Mouse (Mus musculus) forebrain, embryonic 12.5 days (tissue): ENCODE results near the gene Btg4. TPM values are rescaled to one million over a fixed set of nuclear protein-coding genes. Genes with fewer than 3 reads are reported as not detected.

Experiments used
- ATAC-seq: fragments of 200-750 bp; cut with Nextera tagmentation; 2 replicates; pipeline ENCODE4 v1.8.0; 2017; ENCODE audit warnings: moderate TSS enrichment; ENCODE audit not compliant: low FRiP score
- H3K27ac ChIP-seq: fragments of 300-500 bp; sonication (generic); 2 replicates; pipeline ENCODE4 v1.5.1; 2016; ENCODE audit warnings: mild to moderate bottlenecking
- H3K27me3 ChIP-seq: fragments of 300-500 bp; sonication (generic); 2 replicates; pipeline ENCODE4 v1.6.1; 2016; ENCODE audit warnings: mild to moderate bottlenecking
- H3K36me3 ChIP-seq: fragments of 300-500 bp; sonication (generic); replicated peaks from 2 replicates; pipeline ENCODE4 v1.6.1; 2016; ENCODE audit warnings: mild to moderate bottlenecking
- H3K4me1 ChIP-seq: fragments of 300-500 bp; sonication (generic); 2 replicates; pipeline ENCODE4 v1.6.1; 2016
- H3K4me2 ChIP-seq: fragments of 300-500 bp; sonication (generic); 2 replicates; pipeline ENCODE4 v1.6.1; 2016; ENCODE audit warnings: mild to moderate bottlenecking, moderate library complexity
- H3K4me3 ChIP-seq: fragments of 300-500 bp; sonication (generic); replicated peaks from 2 replicates; pipeline ENCODE4 v1.5.1; 2016; ENCODE audit warnings: mild to moderate bottlenecking
- H3K9ac ChIP-seq: fragments of 300-500 bp; sonication (generic); 2 replicates; pipeline ENCODE4 v1.6.1; 2016; ENCODE audit warnings: mild to moderate bottlenecking
- H3K9me3 ChIP-seq: fragments of 300-500 bp; sonication (generic); 2 replicates; pipeline ENCODE4 v1.6.1; 2016
- WGBS: fragments of 180-500 bp; shearing (Covaris S2); methylation state at CpG from one replicate; pipeline ENCODE4 v1.1.7; 2016; 5-methylcytosine and 5-hydroxymethylcytosine counted together
- polyA plus RNA-seq: library from polyadenylated mRNA; unstranded; fragments of >200 nt; fragmentation: Nextera tagmentation; extraction: Ambion mirVana; gene quantifications from 2 replicates; pipeline ENCODE4 v1.2.1, GENCODE M21; 2016

Gene Btg4
- polyA plus RNA-seq, 1 experiment from 2014 or later, result not detected

DNA sequence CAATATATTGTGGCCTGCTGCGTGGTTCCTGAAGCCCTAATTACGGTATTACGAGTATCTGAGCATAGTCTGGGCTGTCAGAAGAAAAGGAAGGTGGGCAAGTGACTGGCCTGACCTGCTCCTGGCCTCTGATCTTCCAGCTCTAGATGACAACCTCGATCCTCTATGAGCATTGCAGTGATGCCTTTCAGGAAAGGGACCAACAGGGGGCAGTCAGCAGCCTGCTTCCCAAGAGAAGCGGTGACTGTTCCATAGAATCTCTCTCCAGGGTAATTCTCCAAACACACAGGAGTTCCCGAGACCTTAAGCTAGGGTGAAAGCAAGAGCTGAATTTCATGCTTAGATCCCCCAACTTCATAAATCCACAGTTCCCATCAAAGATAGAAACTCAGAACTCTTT is 83.5 kb downstream of the Btg4 start:
- no peak for ATAC-seq
- Histone ChIP-seq H3K27ac (no peak overlapping the region), H3K4me3 (no peak overlapping the region), H3K27me3 (0 out of 2 replicates have a peak, but pooled peaks cover 3% of the 10 kb centered on the region), H3K4me1 (no peaks in the 10 kb centered on the region), H3K36me3 (no peaks in the 10 kb centered on the region), H3K9ac (no peak overlapping the region), H3K4me2 (no peak overlapping the region), H3K9me3 (no peaks in the 10 kb centered on the region)
- WGBS, result 79% methylated on average over 6 of the region's 6 CpGs

GRCm38 (mm10) chr9:51146496-51146895 is 85.8 kb downstream of the Btg4 start:
- Histone ChIP-seq H3K4me3 (no peak overlapping the region), H3K4me1 (no peaks in the 10 kb centered on the region), H3K9ac (no peak overlapping the region), H3K9me3 (no peaks in the 10 kb centered on the region), H3K27me3 (0 out of 2 replicates have a peak, but pooled peaks cover 4% of the 10 kb centered on the region), H3K36me3 (no peaks in the 10 kb centered on the region), H3K4me2 (no peak overlapping the region), H3K27ac (no peak overlapping the region)
- ATAC-seq, result no peak
- 88% methylated on average over 4 of the region's 4 CpGs for WGBS

GRCm38 (mm10) chr9:51147294-51147693 is 86.6 kb downstream of the Btg4 start:
- no peak for ATAC-seq
- Histone ChIP-seq H3K36me3 (no peaks in the 10 kb centered on the region), H3K4me1 (peaks cover 5% of the 10 kb centered on the region; the same call in 1 of the 2 replicates), H3K9me3 (no peaks in the 10 kb centered on the region), H3K9ac (no peak overlapping the region), H3K4me2 (no peak overlapping the region), H3K27ac (no peak overlapping the region), H3K27me3 (0 out of 2 replicates have a peak, but pooled peaks cover 4% of the 10 kb centered on the region), H3K4me3 (no peak overlapping the region)
- 89% methylated on average over 5 of the region's 5 CpGs for WGBS

GRCm38 (mm10) chr9:51152079-51152752 is 91.5 kb downstream of the Btg4 start:
- no peak overlapping the region for H3K9ac ChIP-seq
- peak overlapping the region; percentile 2; the same call in 1 of the 2 replicates for H3K4me3 ChIP-seq
- no peak overlapping the region for H3K27ac ChIP-seq
- H3K27me3 ChIP-seq, result peaks cover 13% of the 10 kb centered on the region; the same call in 1 of the 2 replicates
- H3K4me1 ChIP-seq, result peaks cover 5% of the 10 kb centered on the region; the same call in 1 of the 2 replicates
- no peaks in the 10 kb centered on the region for H3K36me3 ChIP-seq
- peak; percentile 41; the same call in 1 of the 2 replicates for ATAC-seq
- H3K9me3 ChIP-seq, result no peaks in the 10 kb centered on the region
- 23% methylated on average over 13 of the region's 13 CpGs for WGBS
- peak overlapping the region; percentile 29 for H3K4me2 ChIP-seq

DNA sequence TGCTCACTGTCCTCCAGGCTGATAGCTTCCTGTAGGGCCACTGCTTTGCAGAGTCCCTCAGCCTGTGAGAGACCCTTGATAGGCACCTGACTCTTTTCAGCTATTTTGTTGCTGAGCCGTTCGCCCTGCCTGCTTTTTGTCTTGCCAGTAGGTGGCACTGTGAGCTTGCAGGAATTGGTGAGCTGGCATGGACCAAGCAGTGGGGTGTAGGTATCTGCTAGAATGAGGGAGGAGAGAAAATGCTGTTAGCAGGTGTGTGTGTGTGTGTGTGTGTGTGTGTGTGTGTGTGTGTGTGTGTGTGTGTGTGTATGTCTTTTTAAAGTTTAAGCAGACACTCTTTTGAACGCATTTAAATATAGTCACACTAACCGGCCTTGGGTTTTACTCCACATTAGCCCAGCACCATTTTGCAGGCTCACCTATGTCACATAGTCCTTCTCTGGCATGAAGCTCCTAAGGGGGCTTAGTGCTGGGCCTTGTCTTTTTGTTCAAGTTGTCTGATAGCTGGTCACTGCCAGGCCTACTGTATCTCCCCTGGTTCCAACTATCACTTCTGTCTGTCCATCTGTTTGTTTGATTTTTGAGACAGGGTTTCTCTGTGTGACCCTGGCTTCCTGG is 101.2 kb downstream of the Btg4 start:
- H3K36me3 ChIP-seq, result no peaks in the 10 kb centered on the region
- 32% methylated on average over 4 of the region's 4 CpGs for WGBS
- no peaks in the 10 kb centered on the region for H3K4me1 ChIP-seq
- H3K9me3 ChIP-seq, result no peaks in the 10 kb centered on the region
- no peak overlapping the region for H3K4me3 ChIP-seq
- no peak overlapping the region for H3K9ac ChIP-seq
- no peak overlapping the region for H3K27ac ChIP-seq
- peak; percentile 57; the same call in 1 of the 2 replicates for ATAC-seq
- H3K4me2 ChIP-seq, result no peak overlapping the region
- peaks cover 13% of the 10 kb centered on the region for H3K27me3 ChIP-seq

- peaks cover 13% of the 10 kb centered on the region for H3K27me3 ChIP-seq
- H3K36me3 ChIP-seq, result no peaks in the 10 kb centered on the region
- WGBS, result 87% methylated on average over 5 of the region's 5 CpGs
- no peaks in the 10 kb centered on the region; the same call in 1 of the 2 replicates for H3K4me1 ChIP-seq
- no peak overlapping the region for H3K9ac ChIP-seq
- H3K4me2 ChIP-seq, result no peak overlapping the region
- no peak for ATAC-seq
- no peaks in the 10 kb centered on the region for H3K9me3 ChIP-seq
- no peak overlapping the region for H3K4me3 ChIP-seq
- H3K27ac ChIP-seq, result no peak overlapping the region
Measured at GRCm38 (mm10) chr9:51163989-51164388, 103.3 kb downstream of the Btg4 start.

DNA sequence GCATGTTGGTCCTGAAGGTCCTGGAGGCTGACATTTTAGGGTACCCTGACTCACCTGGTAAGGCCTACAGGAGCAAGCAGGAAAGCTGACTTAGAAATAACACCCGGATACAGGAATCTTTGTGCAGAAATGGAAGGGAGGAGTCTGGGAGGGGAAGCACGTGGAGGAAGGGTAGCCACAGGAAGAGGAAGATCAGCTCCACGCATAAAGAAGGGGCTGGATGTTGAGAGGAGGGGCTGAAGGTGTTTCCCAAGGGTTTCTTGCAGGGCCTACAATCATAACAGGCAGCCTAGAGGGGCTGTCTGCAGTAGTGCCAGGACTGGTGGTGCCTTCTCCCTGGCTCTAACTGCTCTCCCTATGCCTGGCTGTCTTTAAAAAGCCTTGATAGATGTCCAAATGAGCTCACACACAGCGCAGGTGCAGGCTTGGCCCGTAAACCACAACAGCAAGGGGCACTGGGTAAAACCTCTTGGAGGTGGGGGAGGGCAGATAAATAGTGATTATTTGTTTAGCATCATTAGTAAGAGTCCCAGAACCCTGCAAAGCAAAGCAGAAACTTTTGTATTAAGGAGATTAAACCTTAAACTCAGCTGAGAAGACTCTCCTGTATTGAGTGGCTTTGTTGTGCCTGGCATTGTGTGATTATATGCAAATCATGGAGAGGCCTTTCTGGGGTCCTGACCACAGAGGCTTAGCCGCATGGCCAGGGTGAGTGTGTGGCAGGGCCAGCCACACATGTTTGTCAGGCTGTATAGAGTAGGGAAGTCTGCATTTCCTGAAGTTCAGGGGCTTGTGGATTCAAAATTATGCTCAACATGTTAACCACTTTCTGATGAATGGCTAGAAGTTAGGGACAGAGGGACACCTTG is 104.8 kb downstream of the Btg4 start, which contains the start of gene Gm32742:
Gm32742 (minus strand) TSS at position 206 of the 869 bp plus-strand sequence.
- Histone ChIP-seq H3K36me3 (no peaks in the 10 kb centered on the region), H3K4me2 (no peak within 1 kb of the TSS), H3K27ac (no peak within 1 kb of the TSS), H3K9me3 (no peaks in the 10 kb centered on the region), H3K9ac (no peak within 1 kb of the TSS), H3K27me3 (peaks cover 4% of the 10 kb centered on the region), H3K4me1 (no peaks in the 10 kb centered on the region; the same call in 1 of the 2 replicates), H3K4me3 (no peak within 1 kb of the TSS)
- no peak for ATAC-seq
- WGBS, result 37% methylated on average over 6 of the region's 6 CpGs

DNA sequence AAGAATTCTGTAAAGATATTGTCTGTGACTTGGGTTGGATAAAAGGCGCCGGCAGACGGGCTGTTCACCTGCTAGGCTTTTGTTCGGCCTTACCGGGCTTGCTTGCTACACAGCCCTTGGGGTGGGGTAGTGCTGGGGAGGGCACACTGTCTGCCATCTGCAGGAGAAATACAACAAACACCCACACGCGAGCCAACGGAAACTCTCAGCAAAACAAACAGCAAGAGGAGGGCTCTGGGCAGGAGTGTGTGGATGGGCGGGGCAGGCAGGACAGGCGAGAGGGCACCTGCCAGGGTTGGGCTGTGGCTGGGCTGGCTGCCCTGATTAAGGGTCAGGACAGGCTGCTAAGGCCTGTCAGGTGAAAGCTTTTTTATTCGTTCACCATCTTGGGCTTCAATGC is 107.3 kb downstream of the Btg4 start:
- Histone ChIP-seq H3K27me3 (no peaks in the 10 kb centered on the region), H3K4me1 (no peaks in the 10 kb centered on the region; the same call in 1 of the 2 replicates), H3K36me3 (no peaks in the 10 kb centered on the region), H3K4me3 (no peak overlapping the region), H3K27ac (no peak overlapping the region), H3K9me3 (no peaks in the 10 kb centered on the region), H3K4me2 (no peak overlapping the region), H3K9ac (no peak overlapping the region)
- no peak for ATAC-seq
- 53% methylated on average over 11 of the region's 11 CpGs for WGBS

DNA sequence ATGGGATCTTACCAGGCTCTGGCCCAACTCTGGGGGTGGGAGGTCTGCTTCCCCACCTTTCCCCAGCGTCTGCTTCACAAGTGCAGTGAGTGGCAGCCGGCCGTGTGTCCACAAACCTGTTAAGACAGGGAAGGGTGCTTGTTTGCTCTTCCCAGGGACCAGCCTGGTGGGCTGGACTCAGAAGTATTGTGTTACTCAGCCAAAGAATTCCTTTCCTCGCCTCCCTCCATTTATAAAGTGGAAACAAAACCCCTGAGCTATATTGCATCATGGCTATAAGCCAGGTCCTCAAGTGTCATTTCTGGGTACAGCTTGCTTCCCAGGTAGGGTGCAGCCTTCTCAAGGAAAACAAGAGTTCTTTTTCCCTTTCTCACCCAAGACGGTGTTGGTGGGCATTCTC is 108.0 kb downstream of the Btg4 start:
- Histone ChIP-seq H3K4me2 (no peak overlapping the region), H3K9ac (no peak overlapping the region), H3K27me3 (no peaks in the 10 kb centered on the region), H3K4me3 (no peak overlapping the region), H3K9me3 (no peaks in the 10 kb centered on the region), H3K27ac (no peak overlapping the region), H3K36me3 (no peaks in the 10 kb centered on the region), H3K4me1 (no peaks in the 10 kb centered on the region; the same call in 1 of the 2 replicates)
- WGBS, result 74% methylated on average over 5 of the region's 5 CpGs
- no peak for ATAC-seq

GRCm38 (mm10) chr9:51169133-51169532 is 108.4 kb downstream of the Btg4 start:
- Histone ChIP-seq H3K4me2 (no peak overlapping the region), H3K9ac (no peak overlapping the region), H3K4me3 (no peak overlapping the region), H3K9me3 (no peaks in the 10 kb centered on the region), H3K36me3 (no peaks in the 10 kb centered on the region), H3K27me3 (no peaks in the 10 kb centered on the region), H3K4me1 (no peaks in the 10 kb centered on the region; the same call in 1 of the 2 replicates), H3K27ac (no peak overlapping the region)
- WGBS, result 88% methylated on average over 7 of the region's 7 CpGs
- ATAC-seq, result no peak
